Mouse (Mus musculus): Measurements from ENCODE around the gene Ubash3b. TPM values are rescaled to one million over a fixed set of nuclear protein-coding genes. Genes with fewer than 3 reads are reported as not detected.

The Ubash3b gene
- total RNA-seq, 1 experiment from 2014 or later: 2.1 TPM

- DNase-seq: no peak
Observed at GRCm38 (mm10) chr9:41053478-41053877, 108.0 kb downstream of the Ubash3b start.

DNA sequence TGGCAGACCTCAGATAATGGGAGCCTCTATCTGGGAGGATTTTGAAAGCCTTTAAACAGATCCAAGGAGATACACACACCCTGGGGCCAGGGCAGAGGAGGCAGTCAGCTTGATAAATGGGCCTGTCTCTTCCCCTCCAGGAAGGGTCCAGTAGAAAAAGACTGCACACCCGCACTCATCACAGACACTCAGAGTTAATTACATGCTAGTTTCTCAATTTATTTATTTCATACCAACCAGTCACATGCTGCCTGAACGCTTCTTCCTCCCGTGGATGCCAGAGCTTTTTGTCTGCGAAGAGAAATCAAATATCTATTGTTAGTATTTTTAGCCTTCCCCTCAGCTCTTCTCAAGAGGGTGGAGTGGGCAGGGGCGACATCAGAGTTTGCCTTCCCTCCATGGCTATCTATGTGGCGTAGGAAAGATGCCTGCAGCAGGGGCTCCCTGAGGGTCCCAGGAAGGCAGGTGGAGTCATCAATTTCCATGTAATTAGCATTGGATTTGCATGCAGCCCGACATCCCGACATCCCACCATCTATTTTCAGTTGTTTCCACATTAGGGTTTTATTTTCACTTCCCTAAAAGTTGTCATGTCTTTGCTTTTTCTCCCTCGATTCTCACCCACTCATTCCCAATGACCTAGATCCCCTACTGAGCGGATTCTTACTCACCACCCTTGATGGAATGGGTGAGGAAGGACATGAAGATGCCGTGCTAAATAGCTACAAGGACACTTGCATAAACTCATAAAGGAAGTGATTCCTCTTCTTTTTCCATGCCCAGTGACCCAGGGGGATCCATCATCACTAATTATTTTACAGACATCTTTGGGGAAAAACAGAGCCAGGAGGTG, 110.2 kb downstream of the Ubash3b start:
- no peak for DNase-seq

- DNase-seq: no peak
Observed at GRCm38 (mm10) chr9:41050331-41051079, 111.0 kb downstream of the Ubash3b start.

- no peak for DNase-seq
Observed at GRCm38 (mm10) chr9:41049282-41049681, 112.2 kb downstream of the Ubash3b start.

- no peak for DNase-seq
Observed at GRCm38 (mm10) chr9:41048820-41049219, 112.7 kb downstream of the Ubash3b start.

GRCm38 (mm10) chr9:41048216-41048615, 113.3 kb downstream of the Ubash3b start:
- no peak for DNase-seq

DNA sequence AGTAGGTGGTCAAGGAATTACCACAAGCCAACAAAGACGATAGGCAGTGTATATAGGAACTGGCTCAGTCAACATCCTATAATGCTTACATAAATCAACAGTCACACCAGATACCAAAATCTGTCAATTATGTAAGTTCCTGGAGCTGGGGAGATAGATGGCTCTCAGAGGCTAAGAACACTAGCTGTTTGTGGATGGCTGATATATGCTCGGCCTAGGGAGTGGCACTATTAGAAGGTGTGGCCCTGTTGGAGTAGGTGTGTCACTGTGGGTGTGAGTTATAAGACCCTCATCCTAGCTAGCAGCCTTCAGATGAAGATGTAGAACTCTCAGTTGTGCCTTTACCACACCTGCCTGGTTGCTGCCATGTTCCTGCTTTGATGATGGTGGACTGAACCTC, 113.8 kb downstream of the Ubash3b start:
- DNase-seq: no peak

DNA sequence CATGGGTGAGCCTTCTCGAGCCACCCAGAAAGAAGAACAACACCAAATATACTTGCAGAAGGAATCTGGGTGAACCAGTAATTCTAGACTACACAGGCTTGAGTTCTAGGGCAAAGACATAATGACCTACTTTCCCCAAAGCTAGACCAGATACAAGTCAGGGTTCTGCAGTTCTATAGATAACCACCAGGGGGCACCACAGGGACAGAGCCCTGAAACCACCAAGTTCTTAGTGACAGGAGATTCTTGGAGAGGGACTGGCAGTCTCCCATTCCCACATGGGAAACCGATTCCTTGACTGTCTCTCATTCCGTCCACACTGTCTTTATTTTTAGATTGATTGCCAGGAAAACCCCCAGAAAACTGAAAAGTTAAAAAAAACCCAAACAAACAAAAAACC, 116.9 kb downstream of the Ubash3b start:
- DNase-seq: peak; percentile 91

- no peak for DNase-seq
Observed at GRCm38 (mm10) chr9:41043641-41044040, 117.9 kb downstream of the Ubash3b start.

DNA sequence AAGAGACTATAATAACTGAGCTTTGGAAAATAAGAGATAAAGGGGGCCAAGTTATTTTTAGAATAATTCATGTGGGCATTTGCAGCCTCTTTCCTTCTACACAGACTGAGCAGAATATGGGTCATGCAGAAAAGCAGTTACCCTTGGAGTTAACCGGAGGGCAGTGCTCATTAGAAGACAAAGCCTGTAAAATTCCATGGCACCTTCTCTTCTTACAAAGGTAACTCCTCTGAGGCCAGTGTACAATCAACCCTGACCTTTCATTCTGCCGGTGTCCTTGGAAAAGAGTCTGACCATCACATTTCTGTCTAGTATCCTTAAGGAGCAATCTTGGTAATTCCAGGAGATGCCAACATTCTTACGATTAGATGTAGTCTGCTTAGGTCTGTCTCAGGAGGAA, 120.1 kb downstream of the Ubash3b start:
- no peak for DNase-seq

DNA sequence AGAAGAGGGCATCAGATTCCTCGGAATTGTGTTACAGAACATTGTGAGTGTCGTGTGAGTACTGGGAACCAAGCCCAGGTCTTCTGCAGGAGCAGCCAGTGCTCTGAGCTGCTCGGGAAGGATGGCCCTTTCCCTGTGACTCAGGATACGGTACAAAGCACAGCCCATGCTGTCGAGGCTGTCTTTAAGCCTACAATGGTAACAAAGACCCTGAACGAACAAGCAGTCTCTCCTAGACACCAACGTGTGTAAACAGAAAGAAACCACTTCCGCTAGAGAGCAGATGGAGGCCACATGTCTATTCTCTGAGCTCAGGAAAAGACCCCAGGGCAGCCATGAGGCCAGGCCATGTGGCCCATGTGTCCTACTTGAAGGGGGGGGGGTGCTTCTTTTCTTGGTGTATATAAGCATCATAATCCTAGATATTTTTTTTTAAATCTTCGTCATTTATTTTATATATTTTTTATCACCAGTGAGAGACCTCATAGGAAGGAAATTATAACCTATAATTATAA, 123.3 kb downstream of the Ubash3b start:
- no peak for DNase-seq

DNA sequence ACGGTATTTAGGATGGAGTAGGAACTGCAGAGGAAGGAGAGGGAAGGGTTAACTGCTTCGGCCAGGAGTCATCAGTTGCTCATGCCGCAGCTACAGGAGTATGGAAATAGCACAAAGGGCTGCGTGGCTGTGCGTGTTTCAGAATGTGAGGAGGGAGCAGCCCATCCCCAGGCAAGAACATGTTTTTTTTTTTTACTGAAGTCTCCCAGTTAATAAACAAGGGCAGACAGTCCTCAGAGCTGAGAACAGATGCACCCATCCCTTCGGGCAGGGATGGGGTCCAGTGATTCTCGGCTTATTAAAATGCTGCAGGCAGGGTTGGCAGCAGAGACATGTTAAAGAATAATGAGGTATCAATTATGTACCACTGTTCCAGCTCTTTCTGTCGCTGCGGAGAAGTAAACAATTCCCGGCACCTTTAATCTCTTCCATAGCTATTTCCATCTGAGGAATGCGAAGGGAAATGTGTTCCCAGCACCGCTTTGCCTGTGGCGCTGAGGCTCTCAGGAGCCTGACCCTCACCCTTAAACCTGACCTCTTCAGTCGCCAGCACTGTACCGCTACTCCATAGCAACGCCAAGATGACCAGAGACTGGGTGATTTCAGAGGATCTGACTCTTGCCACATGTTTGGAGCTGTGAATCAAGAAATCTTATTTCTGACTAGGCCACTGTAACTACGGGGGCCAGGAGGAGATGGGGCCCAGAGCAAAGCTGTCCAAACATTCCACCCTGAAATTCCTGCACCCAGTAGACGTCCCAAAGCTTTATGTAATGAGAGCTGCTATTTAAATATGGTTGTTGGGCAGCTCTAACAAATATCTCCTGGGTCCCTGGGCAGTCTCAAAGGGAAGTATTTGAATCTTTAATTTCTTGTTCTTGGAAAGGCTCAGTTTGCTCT, 129.7 kb downstream of the Ubash3b start:
- DNase-seq: no peak

DNA sequence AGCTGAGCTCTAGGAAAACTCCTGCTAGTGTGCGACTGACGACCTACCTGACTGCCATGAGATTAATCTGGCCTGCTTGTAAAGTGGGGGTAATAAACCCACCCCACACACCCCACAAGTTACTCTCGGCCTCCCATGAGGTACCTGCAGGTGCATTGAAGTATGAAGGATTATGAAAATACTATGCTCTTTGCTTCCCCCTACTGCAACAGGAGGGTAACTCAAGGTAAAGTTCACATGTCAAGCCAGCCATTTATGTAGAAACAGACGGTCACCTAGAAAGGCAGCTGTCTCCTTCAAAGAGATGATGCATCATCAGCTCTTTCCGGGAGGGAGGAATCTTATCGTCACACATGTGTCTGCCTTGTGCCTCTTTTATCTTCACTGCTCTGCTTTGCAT, 131.7 kb downstream of the Ubash3b start:
- DNase-seq: no peak

- peak; percentile 76 for DNase-seq
Observed at GRCm38 (mm10) chr9:41028470-41028869, 133.0 kb downstream of the Ubash3b start.

DNA sequence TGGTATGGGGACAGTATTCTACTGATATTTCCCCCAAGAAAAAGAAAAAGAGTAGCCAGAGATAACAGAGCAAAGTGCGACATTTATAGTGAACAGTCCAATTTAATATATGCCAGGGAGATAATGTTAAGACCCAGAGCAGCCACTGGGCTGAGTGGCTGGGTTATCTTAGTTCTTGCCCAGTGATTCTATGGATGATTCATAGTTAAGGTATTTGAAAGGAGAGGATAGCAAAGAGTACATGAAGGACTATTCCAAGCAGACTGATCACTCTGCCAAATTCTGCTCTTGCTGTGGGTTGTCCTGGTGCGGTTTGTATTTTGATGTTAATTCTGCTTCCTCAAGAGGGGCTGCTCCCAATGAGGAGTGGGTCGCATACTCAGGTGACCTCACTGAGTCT, 139.8 kb downstream of the Ubash3b start:
- no peak for DNase-seq

DNA sequence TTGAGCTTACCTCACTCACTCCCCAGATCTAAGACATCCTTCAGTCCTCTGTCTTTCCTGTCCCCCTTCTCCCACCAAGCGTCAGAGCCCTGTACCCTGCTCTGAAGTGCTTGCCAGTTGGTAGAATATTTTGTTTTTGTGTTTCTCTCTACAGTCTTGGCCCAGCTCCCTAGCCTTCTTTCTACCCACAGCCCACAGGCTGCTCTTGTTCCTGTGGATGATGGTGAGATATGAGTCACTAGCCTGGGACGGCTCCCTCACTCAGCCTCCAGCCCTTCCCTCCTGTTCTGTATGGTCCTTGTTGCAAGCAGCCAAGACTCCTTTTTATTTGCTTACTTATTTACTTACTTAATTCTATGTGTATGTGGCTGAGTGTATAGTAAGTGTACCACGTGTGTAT, 141.0 kb downstream of the Ubash3b start:
- DNase-seq: no peak

DNA sequence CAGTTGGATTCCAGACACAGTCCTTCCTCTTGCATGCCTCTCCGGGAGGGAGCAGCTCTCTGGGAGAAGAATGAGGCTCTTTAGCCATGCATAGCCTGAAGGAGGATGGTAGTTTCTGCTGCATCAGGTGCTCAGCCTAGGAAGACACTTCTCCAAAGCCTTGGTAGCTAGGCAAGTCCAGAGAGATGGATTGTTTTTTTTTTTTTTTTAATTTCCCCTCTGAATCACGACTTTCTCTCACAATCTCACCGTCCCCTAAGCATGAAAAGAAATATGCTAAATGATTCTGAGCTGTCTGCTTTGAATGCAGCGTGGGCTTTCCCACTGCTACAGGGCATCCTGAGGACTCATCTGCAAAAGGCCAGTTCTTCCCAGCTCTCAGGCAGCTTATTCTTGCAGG, 147.0 kb downstream of the Ubash3b start:
- no peak for DNase-seq

GRCm38 (mm10) chr9:41012456-41012855, 149.0 kb downstream of the Ubash3b start:
- no peak for DNase-seq

DNA sequence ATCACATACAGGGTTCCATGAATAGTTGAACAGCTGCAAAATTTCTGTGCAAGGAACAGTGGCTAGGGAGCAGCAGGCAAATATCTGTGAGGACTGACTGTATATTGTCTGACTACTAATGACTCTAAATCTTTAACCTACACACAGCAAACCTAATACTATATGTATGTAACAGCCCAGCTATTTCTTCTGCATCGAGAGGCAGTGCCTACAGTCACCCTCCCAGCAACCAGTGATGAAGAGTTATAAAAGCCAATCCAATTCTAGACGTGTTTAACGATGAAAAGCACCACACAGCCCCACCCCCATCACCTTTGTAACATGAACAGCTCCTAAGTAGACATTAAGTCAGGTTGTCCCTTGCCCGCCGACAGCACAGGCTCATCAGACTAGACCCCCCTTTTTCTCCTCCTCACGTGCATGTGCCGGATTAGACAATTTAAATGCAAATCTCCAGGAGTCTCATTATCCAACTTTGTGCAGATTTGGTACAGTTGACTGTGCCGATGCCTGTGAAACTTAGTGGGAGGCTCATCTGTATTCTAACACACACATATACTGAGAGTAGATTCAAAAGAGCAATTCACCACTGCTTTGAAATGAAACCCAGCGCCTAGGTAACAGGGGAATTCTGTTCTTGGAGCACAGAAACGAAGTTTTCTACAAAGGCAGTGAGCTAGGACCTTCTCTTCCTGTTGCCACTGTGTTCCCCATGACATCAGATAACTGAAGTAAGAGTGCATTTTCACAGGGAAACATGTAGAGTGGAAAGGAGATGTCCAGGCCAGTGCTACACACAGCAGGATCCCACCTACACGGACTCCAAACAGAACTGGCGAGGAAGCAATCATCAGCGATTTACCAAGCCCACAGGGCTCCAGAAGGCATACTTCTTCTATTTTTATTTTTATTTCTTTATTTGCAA, 149.7 kb downstream of the Ubash3b start:
- no peak for DNase-seq

DNA sequence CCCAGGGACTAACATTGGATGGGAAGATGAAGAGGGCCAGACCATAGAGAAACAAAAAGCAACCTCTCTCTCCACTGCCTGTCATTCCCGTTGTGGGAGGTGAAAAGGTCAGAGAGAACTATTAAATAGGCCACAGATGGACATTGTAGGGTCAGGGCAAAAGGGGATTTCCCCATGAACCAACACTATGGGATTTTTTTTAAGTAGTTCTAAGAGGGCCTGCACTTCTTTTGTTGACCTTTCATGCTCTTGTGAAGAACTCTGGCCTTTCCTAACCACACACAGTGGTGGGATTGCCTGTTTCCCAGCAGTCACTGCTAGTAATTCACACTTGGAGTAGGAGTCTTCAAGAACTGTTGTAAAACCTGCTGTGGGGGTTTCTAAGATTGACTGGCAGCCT, 153.7 kb downstream of the Ubash3b start:
- no peak for DNase-seq

DNA sequence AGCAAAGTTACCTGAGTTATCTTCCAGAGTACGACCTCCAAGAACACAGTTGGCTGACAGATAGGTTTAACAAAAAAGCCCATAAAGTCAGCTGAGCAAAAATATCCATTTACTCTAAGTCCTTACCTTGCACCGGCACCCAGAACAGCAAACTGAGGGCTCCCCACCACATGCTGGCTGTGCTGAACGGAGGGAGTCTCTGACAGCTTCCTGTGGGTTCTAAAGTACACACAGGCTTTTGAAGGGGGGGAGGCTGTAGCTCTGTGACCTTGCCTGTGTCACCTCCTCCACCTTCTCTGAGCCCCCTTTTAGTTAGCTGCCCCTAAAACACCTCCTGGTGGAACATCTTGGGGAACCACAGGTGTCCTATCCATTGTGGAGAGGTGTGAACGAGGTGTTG, 157.1 kb downstream of the Ubash3b start, which contains the start of gene Crtam:
TSS of gene Crtam (minus strand) at position 214 of the 400 bp plus-strand sequence.
- no peak for DNase-seq
